Mouse (Mus musculus) MEL-GATA-1-ER (cell line): ENCODE data around the gene Htatsf1.

Experiments used
- DNase-seq: peaks from one replicate; pipeline ENCODE4 v3.0.0-alpha.2; 2012; ENCODE audit warnings: low read depth; ENCODE audit errors: extremely low read depth

Htatsf1 gene

DNA sequence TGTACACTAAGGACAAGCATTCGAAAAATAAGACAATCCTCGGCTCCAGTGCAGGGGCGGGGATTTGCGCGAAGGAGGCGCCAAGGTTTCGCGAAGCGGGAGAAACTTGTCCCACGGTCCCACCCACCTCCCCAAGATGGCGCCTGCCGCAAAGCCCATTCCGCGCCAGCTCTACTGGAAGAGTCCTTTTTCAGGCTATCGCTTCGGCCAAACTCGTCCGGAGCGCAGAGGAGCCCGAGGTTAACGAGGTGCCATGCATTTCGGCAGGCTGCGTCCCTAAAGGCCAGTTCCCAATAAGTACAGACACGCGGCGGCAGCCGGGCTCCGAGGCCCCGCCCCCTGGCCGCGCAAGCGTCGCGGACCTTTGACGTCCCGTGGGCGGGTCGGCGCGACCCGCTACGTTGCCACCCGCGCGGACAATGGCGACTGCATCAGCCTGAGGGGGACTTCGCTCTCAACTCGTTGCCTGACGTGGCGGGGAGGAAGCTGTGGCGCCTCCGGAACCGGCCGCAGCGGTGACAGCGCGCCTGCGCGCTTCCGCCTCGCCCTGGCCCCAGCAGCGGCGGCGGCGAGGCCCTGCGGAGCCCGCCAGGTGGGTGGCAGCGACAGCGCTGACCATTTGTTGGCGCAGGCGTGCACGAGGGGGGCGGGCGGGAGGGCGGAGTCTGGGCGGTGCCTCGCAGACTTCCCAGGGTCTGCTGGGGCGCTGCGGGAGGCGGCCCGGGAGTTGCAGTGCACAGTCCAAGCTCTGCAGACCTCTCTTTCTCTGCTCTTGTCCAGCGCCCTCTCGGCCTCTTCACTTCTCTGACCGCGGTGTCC is at the start of gene Htatsf1:
Gene Htatsf1, plus strand, starts transcription at position 410 of the 819 bp plus-strand sequence.
- DNase-seq = peak; percentile 41

DNA sequence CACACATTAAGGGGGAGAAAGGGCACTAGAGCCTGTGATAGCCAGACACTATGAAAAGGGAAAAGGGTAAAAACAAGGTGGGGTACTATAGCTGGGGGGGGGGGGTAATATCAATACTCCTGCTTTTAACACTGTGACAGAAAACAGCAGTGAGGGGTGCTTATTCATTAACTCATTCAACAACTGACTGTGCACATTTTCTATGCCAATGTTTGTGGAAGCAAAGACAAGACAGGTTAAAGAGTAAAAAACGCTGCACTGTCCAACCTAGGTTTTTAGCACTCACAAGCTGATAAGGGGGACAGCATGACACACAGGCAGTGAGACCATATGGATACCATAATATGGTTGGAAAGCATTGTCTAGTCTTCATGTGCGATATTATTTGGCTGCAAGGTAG is 40.5 kb upstream of the Htatsf1 start:
- no peak for DNase-seq

DNA sequence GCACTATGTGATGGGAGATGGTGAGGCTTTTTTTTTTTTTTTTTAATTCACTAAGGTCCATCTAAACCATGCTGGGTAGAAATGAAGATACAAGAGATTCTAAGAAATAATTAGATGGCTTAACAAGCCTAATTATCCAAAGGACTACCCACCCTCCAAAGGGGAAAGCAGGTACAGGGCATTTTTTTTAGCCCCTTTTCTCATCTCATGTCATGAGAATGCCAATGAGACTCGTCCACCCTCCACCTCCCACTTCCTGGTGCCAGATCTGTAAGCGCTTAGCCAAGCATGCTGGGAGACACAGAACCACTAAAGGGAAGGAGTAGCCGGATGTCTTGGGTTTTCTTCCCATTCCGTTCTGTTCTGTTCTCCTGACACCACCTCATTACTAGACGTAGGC is 10.6 kb upstream of the Htatsf1 start, which contains the start of gene Brs3:
Gene Brs3, plus strand, starts transcription at position 301 of the 400 bp plus-strand sequence.
- DNase-seq = no peak

GRCm38 (mm10) chrX:57043869-57044268 is 9.5 kb upstream of the Htatsf1 start:
- no peak for DNase-seq

GRCm38 (mm10) chrX:57052848-57053173 is 572 bp upstream of the Htatsf1 start:
- peak; percentile 40 for DNase-seq

- peak; percentile 4 for DNase-seq
Observed at GRCm38 (mm10) chrX:57053993-57054385, 606 bp downstream of the Htatsf1 start.

DNA sequence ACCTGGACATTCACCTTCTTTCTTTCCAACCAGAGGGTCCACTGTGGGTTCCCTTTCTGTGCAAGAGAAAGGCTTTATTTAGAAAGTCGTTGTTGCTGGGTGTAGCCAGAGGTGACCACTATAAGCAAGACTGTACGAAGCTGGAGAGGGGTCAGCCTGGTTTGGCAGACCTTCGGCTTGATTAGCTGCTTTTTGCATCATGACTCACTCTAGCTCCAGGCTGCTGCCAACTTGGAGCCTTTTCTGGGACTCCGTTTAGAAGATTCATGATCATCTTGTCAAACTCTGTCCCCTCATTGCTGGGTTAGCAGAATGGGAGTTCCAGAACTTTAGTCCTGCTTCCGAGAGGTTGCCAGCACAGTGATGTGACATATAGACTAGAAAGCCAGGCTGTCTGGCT is 28.1 kb downstream of the Htatsf1 start:
- DNase-seq = no peak

- DNase-seq = no peak
Observed at GRCm38 (mm10) chrX:57087806-57088205, 34.4 kb downstream of the Htatsf1 start, which contains the start of gene Vgll1. Vgll1 (plus strand) TSS chrX:57088106.

DNA sequence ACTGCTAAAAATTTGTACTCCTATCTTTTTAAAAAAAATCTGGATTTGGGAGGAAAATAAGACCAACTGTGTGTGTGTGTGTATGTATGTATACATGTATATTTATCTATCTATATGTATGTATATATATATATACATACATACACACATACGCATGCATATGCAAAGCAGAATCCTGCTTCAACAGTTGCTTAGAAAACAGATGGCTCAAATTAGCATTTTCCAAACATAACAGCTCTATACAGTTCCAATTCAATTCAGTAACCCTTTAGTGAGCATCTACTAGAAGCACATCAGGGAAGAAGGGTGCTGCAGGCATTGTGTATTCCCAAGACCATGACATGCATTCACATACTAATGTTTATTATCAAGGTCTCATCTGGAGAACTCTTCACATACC is 50.0 kb downstream of the Htatsf1 start:
- no peak for DNase-seq

DNA sequence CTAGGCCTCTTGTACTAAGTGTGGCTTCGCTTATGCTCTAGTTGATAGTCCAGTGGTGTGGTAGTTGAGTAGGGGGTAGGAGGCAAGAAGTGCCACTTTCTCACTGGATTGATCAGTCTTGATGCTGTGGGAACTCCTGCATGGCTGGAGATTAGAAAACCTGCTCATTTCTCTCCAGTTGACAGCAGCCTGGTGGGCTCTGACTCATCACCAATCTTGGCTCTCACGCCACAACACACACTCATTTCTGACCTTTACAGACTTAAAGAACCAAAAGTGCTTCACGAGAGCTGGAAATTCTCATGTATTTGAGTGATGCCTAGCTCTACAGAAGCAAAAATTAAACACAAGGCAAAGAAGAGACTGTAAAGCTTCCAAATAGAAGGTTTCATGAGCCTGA is 53.6 kb downstream of the Htatsf1 start:
- DNase-seq = no peak
